Mouse (Mus musculus): ENCODE measurements around the gene Malsu1.

GRCm38 (mm10) chr6:49099086-49099485, 25.5 kb downstream of the Malsu1 start:
- TF ChIP-seq POLR2A (IDR thresholded peaks at IDR 0.05; ENCODE audit: insufficient read depth, low read depth, low read length) = no peak
- TF ChIP-seq CTCF (IDR thresholded peaks at IDR 0.05) = no peak
- no peak for TF ChIP-seq EP300 (IDR thresholded peaks at IDR 0.05; ENCODE audit: insufficient read depth, low read depth, low read length)

Data from heart, adult 2 months (tissue).